Mouse (Mus musculus): ENCODE measurements at regions not wholly inside any gene's neighbourhood (a gene's known extent, or its start where the extent isn't known, plus 50 kb on each side); places are given as distances from the start of the nearest gene placed in this dataset.

- Histone ChIP-seq H3K79me2 (ENCODE audit: control insufficient read depth, insufficient read depth) (no peaks in the 10 kb centered on the region), H3K4me2 (ENCODE audit: low read depth) (no peak overlapping the region), H3ac (ENCODE audit: control insufficient read depth, insufficient read length) (no peak overlapping the region), H3K27me3 (ENCODE audit: control insufficient read depth, insufficient read depth, insufficient read length) (no peaks in the 10 kb centered on the region), H3K4me3 (no peak overlapping the region), H3K36me3 (ENCODE audit: control insufficient read depth, insufficient read depth) (no peaks in the 10 kb centered on the region)
- TF ChIP-seq MAX (IDR thresholded peaks at IDR 0.05; ENCODE audit: low read depth) (no peak), MYOD1 (IDR thresholded peaks at IDR 0.05; ENCODE audit: control insufficient read depth in 1 of 3, insufficient read length in 2 of 3, low read depth in 2 of 3) (no peak), E2F4 (IDR thresholded peaks at IDR 0.05; ENCODE audit: insufficient read depth) (no peak), POLR2A (IDR thresholded peaks at IDR 0.05; ENCODE audit: insufficient read length, low read depth) (no peak), CEBPB (IDR thresholded peaks at IDR 0.05; ENCODE audit: insufficient read depth, poor library complexity, severe bottlenecking) (no peak), SRF (IDR thresholded peaks at IDR 0.05; ENCODE audit: control insufficient read depth, insufficient read length, low read depth) (no peak), POLR2AphosphoS2 (IDR thresholded peaks at IDR 0.05; ENCODE audit: insufficient read length, low read depth) (no peak), MYOG (IDR thresholded peaks at IDR 0.05; ENCODE audit: control insufficient read depth in 1 of 3, insufficient read depth in 1 of 3, insufficient read length in 2 of 3, low read depth in 2 of 3) (no peak), TCF3 (IDR thresholded peaks at IDR 0.05; ENCODE audit: insufficient read length, low read depth) (no peak), TCF12 (IDR thresholded peaks at IDR 0.05; ENCODE audit: insufficient read depth, poor library complexity, severe bottlenecking) (no peak), USF1 (IDR thresholded peaks at IDR 0.05; ENCODE audit: low read depth) (no peak), REST (IDR thresholded peaks at IDR 0.05; ENCODE audit: insufficient read depth, insufficient read length) (no peak)
Measured at GRCm38 (mm10) chr15:67248471-67248870, 747.8 kb upstream of the Lrrc6 start.

DNA sequence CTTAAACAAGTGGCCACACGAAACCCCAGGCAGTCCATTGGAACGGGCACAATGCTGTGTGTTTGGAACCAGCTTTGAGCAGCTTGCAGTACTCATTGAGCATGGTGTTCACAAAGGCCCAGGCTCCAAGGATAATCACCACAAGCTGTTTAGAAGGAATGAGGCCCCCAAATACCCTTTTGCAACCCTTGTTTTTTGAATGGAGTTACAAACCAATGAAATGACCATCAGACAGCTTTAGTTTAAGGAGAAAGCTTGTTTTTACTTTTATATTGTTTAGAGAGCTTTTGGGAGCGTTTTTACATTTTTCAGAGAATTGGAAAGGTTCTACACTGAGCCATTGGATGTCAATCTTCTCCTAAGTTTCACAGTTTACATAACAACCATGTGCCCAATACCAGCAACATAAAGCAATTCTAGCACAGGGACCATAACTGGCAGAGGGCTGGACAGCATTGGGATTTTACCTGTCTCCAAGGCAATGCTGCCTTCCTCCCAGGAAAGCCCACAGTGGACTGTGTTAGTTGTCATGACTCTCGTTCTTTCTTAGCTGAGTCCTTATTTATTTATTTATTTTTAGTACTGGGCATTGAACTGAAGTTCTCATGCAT, 745.1 kb upstream of the Lrrc6 start:
- Histone ChIP-seq H3ac (ENCODE audit: control insufficient read depth, insufficient read length) (no peak overlapping the region), H3K79me2 (ENCODE audit: control insufficient read depth, insufficient read depth) (no peaks in the 10 kb centered on the region), H3K4me3 (no peak overlapping the region), H3K36me3 (ENCODE audit: control insufficient read depth, insufficient read depth) (no peaks in the 10 kb centered on the region), H3K4me2 (ENCODE audit: low read depth) (no peak overlapping the region), H3K27me3 (ENCODE audit: control insufficient read depth, insufficient read depth, insufficient read length) (no peaks in the 10 kb centered on the region)
- TF ChIP-seq MAX (IDR thresholded peaks at IDR 0.05; ENCODE audit: low read depth): no peak
- TF ChIP-seq SRF (IDR thresholded peaks at IDR 0.05; ENCODE audit: control insufficient read depth, insufficient read length, low read depth): no peak
- TF ChIP-seq MYOG (IDR thresholded peaks at IDR 0.05; ENCODE audit: control insufficient read depth in 1 of 3, insufficient read depth in 1 of 3, insufficient read length in 2 of 3, low read depth in 2 of 3): no peak
- TF ChIP-seq POLR2AphosphoS2 (IDR thresholded peaks at IDR 0.05; ENCODE audit: insufficient read length, low read depth): no peak
- TF ChIP-seq TCF12 (IDR thresholded peaks at IDR 0.05; ENCODE audit: insufficient read depth, poor library complexity, severe bottlenecking): no peak
- no peak for TF ChIP-seq CEBPB (IDR thresholded peaks at IDR 0.05; ENCODE audit: insufficient read depth, poor library complexity, severe bottlenecking)

DNA sequence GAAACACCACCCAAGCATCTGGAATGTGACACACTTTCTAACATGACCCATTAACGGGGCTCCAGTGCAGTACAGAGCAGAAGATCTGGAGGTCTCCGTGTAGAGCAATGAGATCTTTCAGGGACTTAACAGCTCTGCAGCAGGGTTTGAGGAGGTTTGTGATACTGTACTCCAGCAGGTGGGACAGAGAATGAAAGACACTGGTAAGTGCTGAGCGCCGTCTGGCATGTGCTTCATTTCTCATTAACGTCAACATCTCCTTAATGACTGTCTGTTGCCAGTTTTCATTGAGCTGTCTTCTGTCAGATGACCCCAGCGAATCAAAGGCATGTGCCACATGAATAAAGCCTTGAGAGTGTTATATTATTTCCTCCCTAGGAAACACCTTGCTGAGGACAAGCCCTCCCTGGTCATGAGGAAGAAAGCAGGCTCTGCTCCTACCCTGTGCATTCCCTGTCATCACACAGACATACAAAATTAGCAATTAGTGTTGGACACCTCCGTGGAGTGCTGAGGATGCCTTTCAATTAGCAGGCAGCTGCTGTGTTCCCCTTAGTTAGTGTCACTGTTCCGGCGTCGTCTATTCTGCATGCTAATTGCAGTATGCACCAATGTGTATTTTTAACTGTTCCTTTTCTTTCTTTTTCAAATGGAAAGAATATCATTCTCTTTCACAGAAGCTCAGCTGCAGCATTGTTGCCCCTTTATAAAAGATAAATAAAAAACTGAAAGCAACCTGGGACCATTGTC, 744.4 kb upstream of the Lrrc6 start:
- Histone ChIP-seq H3K27me3 (ENCODE audit: control insufficient read depth, insufficient read depth, insufficient read length) (no peaks in the 10 kb centered on the region), H3K79me2 (ENCODE audit: control insufficient read depth, insufficient read depth) (no peaks in the 10 kb centered on the region), H3K4me2 (ENCODE audit: low read depth) (no peak overlapping the region), H3K4me3 (no peak overlapping the region), H3K36me3 (ENCODE audit: control insufficient read depth, insufficient read depth) (no peaks in the 10 kb centered on the region), H3ac (ENCODE audit: control insufficient read depth, insufficient read length) (no peak overlapping the region)
- no peak for TF ChIP-seq REST (IDR thresholded peaks at IDR 0.05; ENCODE audit: insufficient read depth, insufficient read length)
- TF ChIP-seq POLR2A (IDR thresholded peaks at IDR 0.05; ENCODE audit: insufficient read length, low read depth): no peak
- no peak for TF ChIP-seq SRF (IDR thresholded peaks at IDR 0.05; ENCODE audit: control insufficient read depth, insufficient read length, low read depth)
- TF ChIP-seq TCF12 (IDR thresholded peaks at IDR 0.05; ENCODE audit: insufficient read depth, poor library complexity, severe bottlenecking): no peak
- no peak for TF ChIP-seq POLR2AphosphoS2 (IDR thresholded peaks at IDR 0.05; ENCODE audit: insufficient read length, low read depth)
- TF ChIP-seq MYOD1 (IDR thresholded peaks at IDR 0.05; ENCODE audit: control insufficient read depth in 1 of 3, insufficient read length in 2 of 3, low read depth in 2 of 3): no peak
- no peak for TF ChIP-seq MAX (IDR thresholded peaks at IDR 0.05; ENCODE audit: low read depth)
- TF ChIP-seq E2F4 (IDR thresholded peaks at IDR 0.05; ENCODE audit: insufficient read depth): no peak
- TF ChIP-seq USF1 (IDR thresholded peaks at IDR 0.05; ENCODE audit: low read depth): no peak
- TF ChIP-seq CEBPB (IDR thresholded peaks at IDR 0.05; ENCODE audit: insufficient read depth, poor library complexity, severe bottlenecking): no peak

GRCm38 (mm10) chr15:67235107-67235785, 734.5 kb upstream of the Lrrc6 start:
- TF ChIP-seq POLR2AphosphoS2 (IDR thresholded peaks at IDR 0.05; ENCODE audit: insufficient read length, low read depth) (no peak), MYOG (IDR thresholded peaks at IDR 0.05; ENCODE audit: control insufficient read depth in 1 of 3, insufficient read depth in 1 of 3, insufficient read length in 2 of 3, low read depth in 2 of 3) (no peak), E2F4 (IDR thresholded peaks at IDR 0.05; ENCODE audit: insufficient read depth) (no peak), SRF (IDR thresholded peaks at IDR 0.05; ENCODE audit: control insufficient read depth, insufficient read length, low read depth) (no peak), MYOD1 (IDR thresholded peaks at IDR 0.05; ENCODE audit: control insufficient read depth in 1 of 3, insufficient read length in 2 of 3, low read depth in 2 of 3) (no peak), REST (IDR thresholded peaks at IDR 0.05; ENCODE audit: insufficient read depth, insufficient read length) (no peak), TCF12 (IDR thresholded peaks at IDR 0.05; ENCODE audit: insufficient read depth, poor library complexity, severe bottlenecking) (no peak), USF1 (IDR thresholded peaks at IDR 0.05; ENCODE audit: low read depth) (no peak), CEBPB (IDR thresholded peaks at IDR 0.05; ENCODE audit: insufficient read depth, poor library complexity, severe bottlenecking) (no peak), MAX (IDR thresholded peaks at IDR 0.05; ENCODE audit: low read depth) (no peak), POLR2A (IDR thresholded peaks at IDR 0.05; ENCODE audit: insufficient read length, low read depth) (no peak), TCF3 (IDR thresholded peaks at IDR 0.05; ENCODE audit: insufficient read length, low read depth) (no peak)

More at GRCm38 (mm10) chr15:67235107-67235785, 734.5 kb upstream of the Lrrc6 start:
- Histone ChIP-seq H3K4me3 (no peak overlapping the region), H3K79me2 (ENCODE audit: control insufficient read depth, insufficient read depth) (no peaks in the 10 kb centered on the region), H3K36me3 (ENCODE audit: control insufficient read depth, insufficient read depth) (no peaks in the 10 kb centered on the region), H3K4me2 (ENCODE audit: low read depth) (no peak overlapping the region), H3ac (ENCODE audit: control insufficient read depth, insufficient read length) (no peak overlapping the region), H3K27me3 (ENCODE audit: control insufficient read depth, insufficient read depth, insufficient read length) (no peaks in the 10 kb centered on the region)

Measured in myocyte (in vitro differentiated cells).